Mouse (Mus musculus) ES-E14 (cell line): ENCODE results near the gene H3f3b.

ENCODE experiments used
- CHD2 ChIP-seq: IDR thresholded peaks from 2 replicates; pipeline ENCODE4 v1.6.1; 2014; ENCODE audit warnings: mild to moderate bottlenecking, low read depth, low read length, inconsistent platforms
- HCFC1 ChIP-seq: IDR thresholded peaks from 2 replicates; pipeline ENCODE4 v1.6.1; 2012; ENCODE audit warnings: low read length, inconsistent platforms, borderline replicate concordance; ENCODE audit not compliant: insufficient read depth
- ZC3H11A ChIP-seq: IDR thresholded peaks from 2 replicates; pipeline ENCODE4 v1.6.1; 2012; ENCODE audit warnings: low read depth, mild to moderate bottlenecking, inconsistent platforms, low read length, borderline replicate concordance
- ZNF384 ChIP-seq: IDR thresholded peaks from 2 replicates; pipeline ENCODE4 v1.6.1; 2012; ENCODE audit warnings: low read depth, low read length, inconsistent platforms

DNA sequence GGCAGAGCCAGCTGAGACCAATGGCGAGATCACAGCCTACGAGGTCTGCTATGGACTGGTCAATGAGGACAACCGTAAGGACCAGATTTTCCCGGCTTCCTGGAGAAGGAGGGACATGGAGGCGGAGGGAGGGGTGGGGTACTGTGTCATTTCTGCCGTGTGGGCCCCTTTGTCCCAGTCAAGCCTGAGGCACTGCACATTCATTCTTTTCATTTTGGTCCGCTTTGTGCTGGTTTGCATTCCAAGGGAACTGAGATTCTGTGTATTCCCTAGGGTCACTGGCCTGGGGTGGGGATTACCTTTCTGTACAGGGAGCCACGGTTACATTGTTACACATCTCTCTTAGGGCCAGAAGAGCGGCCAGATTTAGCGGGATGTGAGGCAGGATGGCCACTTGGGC lies 27.2 kb downstream of the H3f3b start:
- TF ChIP-seq HCFC1 (no peak), ZC3H11A (no peak), CHD2 (no peak), ZNF384 (no peak)
